Mouse (Mus musculus): ENCODE results near the gene Tmem150a. TPM values are rescaled to one million over a fixed set of nuclear protein-coding genes. Genes with fewer than 3 reads are reported as not detected.

The Tmem150a gene
- total RNA-seq, 2 experiments from 2014 or later = 7.9 to 8.7 TPM

DNA sequence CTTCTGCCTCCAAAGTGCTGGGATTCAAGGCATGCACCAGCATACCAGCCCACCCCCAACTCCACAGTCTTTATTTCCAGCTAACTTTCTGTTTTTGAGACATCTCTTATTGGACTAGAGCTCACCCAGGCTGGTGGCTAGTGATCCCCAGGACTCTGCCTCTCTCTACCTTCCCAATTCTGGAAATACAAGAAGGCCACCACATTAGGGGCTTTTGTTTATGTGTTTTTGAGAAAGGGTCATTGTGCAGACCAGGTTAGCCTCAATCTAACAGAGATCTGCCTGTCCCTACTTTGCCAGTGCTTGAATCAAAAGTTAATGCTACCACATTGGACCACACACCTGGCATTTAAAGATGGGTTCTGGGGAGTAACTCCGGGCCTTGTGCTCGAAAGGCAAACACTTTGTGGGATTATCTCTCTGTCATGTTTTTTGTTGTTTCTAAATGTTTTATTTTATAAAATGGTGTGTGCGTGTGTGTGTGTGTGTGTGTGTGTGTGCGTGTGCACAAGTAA lies 12.3 kb downstream of the Tmem150a start:
- intact Hi-C loops (cut with DNase I) = no loop called here
- DNase-seq (ENCODE audit: low spot score in 2 of 2) = no peak

DNA sequence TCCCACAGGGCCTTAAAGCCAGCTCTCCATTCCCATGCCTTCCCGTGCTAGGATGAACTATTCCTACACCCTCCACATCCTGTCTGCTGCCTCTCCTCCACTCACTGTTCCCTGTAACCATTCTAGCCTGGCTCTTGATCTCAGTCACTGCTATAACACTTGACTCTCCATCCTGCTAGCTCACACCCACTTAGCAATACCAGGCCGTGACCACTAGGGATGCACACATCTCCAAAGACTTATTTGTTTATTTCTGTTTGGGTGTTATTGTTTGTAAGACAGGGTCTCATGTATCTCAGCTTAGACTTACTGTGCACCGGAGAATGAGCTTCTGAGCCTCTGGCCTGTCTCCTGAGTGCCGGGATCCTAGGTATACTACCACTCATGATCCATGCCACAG lies 14.3 kb downstream of the Tmem150a start:
- no peak for DNase-seq (ENCODE audit: low spot score in 2 of 2)

DNA sequence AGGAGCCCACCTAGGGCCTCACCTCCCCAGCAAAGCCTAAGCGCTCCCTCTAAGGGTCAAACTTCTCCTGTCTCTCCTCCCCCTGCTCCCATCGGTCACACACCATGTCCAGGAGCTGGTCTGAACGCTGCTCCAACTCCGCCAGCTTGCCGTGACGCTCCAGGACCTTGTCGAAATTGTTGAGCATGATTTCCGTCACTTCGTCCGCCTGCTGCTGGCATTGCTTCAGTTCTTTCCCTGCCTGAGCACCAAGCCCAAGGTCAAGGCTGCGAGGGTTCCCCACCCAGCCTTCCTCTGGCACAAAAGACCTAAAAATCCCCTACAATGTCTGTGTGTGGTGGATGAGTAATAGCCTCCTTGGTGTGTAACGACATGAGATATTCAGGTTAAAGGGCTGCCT lies 14.8 kb downstream of the Tmem150a start:
- DNase-seq (ENCODE audit: low spot score in 2 of 2) = no peak
- intact Hi-C loops (cut with DNase I) = no loop called here

More for the DNA sequence above, 14.3 kb downstream of the Tmem150a start:
- intact Hi-C loops (cut with DNase I) = no loop called here

DNA sequence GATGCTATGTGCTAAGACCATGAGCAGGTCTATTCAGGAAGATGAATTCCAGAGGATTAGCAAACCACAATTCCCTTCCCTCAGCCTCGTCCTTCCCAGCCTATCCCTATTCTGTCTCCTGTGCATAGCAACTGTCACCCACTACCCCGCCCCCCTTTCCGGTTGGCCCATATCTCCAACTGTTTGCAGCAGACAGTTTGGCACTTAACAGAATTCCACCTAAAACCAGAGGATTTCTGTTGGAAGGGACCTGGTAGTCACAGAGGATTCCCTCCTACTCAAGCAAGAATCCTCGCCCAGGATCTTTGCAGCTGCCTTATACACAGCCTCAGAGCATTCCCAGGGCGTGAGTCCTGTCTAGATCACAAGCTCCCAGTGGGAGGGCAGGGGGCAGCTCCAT lies 15.9 kb downstream of the Tmem150a start:
- intact Hi-C loops (cut with DNase I) = no loop called here
- DNase-seq (ENCODE audit: low spot score in 2 of 2) = peak in 1 of 2 experiments; percentile 83

DNA sequence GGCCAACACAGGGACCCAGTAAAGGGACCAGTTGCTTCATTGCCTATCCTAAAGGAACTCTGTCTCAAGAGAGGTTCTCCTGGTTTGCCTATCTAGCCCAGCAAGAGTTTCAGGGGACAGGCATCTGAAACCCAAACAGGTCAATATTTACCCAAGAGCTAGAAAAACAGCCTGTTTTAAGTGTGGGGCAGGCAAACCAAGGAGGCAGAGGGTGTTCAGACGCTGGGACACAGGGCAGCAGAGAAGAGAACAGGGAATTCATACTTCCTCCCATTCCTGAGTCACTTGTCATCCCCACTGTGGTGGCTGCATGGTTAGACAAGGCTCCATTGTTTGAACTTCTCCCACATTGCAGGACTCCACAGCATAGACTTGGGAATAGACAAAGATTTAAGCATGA lies 16.3 kb downstream of the Tmem150a start:
- no peak for DNase-seq (ENCODE audit: low spot score in 2 of 2)
- intact Hi-C loops (cut with DNase I) = no loop called here

DNA sequence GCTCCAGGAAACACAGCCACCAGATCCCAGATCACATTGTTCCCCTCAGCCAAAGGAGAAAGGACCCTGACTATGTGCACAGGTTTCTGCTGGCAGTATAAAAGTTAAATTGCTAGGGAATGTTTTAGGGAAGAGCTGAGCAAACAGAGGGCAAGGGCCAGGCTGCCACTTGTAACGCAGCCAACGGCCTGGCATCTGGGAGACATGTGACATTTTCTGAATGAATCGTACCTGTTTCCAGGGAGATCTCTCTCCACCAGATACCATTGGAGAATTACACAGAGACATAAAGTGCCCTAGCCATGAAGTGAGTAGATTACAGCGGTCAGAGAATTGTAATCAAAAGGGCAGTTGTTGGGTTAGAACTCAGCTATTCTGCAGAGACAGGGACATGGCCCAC lies 17.9 kb downstream of the Tmem150a start:
- intact Hi-C loops (cut with DNase I) = no loop called here
- DNase-seq (ENCODE audit: low spot score in 2 of 2) = no peak

DNA sequence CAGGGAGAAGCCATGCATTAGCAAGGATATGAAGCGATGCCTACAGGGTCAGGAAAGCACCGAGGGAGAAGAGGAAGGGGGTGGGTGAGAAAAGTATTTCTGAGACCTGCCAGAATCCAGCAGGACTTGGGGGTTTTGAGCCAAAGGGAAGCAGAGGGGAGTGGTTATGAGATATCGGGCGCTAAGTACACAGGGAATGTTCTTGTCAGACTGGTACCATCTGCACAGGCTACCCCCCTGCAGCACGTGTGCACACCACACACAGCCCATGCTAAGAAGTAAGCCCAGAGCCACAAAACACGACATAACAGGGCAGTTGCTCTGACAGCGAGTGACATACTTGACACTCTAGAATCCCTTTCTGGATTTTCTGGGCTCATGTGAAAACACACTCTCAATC lies 19.0 kb downstream of the Tmem150a start:
- intact Hi-C loops (cut with DNase I) = no loop called here
- no peak for DNase-seq (ENCODE audit: low spot score in 2 of 2)

DNA sequence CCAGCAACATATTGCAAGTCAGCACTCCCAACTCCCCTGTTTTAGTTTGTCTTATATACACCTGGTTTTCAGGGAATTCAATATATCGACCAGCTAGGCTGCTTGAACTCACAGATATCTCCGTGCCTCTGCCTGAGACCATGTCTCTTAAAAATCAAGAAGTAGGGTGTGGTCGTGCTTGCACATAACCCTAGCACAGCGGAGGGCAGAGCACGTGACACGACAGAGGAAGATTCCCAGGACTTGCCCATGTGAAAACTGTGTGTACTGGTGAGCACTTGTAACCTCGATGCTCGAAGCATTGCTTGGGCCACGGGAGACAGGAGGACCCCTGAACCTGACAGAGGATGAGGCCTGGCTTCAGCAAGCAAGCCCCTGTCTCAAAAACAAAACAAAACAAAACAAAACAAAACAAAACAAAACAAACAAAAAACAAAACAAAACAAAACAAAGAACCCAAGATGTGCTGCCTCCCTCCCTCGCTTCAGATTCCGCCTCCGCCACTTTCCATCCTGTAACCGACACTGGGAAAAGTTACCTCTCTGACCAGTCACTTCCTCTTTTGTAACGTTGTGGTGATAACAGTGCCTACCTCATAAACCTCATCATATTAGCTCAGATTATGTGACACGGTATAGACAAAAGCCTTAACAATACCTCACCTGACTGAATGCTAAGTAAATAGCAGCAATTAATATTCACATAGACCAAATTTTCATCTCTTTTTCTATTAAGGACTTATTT lies 19.7 kb downstream of the Tmem150a start:
- no peak for DNase-seq (ENCODE audit: low spot score in 2 of 2)
- intact Hi-C loops (cut with DNase I) = no loop called here

DNA sequence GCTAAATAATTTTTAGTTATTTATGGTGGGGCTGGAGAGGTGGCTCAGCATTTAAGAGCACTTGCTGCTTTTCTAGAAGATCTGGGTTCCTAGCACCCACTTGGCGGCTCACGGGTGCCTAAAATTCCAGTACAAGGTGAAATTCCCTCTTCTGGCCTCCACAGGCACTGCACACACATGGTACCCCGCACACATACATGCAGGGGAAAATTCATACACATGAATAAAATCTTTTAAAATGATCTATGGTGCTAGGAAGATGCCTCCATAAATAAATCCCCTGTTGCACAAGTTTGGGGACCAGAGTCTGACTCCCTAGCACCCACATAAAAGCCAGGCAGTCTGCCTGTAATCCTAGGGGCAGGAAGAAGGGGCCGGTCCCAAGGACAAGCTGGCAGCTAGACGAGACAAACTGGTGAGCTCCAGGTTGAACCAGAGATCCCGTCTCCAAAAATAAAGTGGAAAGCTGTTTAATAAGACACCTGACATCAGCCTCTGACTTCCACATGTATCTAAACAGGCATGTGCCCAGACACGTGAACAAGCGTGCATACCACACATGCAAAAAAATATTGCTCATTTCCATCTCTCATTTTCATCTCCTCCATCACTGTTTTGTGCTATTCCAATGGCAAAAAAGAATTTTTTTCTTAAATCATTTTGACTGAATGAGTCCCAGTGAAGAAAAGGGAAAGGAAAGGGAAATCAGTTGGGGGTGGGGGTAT lies 23.4 kb downstream of the Tmem150a start:
- DNase-seq (ENCODE audit: low spot score in 2 of 2) = no peak
- intact Hi-C loops (cut with DNase I) = no loop called here

DNA sequence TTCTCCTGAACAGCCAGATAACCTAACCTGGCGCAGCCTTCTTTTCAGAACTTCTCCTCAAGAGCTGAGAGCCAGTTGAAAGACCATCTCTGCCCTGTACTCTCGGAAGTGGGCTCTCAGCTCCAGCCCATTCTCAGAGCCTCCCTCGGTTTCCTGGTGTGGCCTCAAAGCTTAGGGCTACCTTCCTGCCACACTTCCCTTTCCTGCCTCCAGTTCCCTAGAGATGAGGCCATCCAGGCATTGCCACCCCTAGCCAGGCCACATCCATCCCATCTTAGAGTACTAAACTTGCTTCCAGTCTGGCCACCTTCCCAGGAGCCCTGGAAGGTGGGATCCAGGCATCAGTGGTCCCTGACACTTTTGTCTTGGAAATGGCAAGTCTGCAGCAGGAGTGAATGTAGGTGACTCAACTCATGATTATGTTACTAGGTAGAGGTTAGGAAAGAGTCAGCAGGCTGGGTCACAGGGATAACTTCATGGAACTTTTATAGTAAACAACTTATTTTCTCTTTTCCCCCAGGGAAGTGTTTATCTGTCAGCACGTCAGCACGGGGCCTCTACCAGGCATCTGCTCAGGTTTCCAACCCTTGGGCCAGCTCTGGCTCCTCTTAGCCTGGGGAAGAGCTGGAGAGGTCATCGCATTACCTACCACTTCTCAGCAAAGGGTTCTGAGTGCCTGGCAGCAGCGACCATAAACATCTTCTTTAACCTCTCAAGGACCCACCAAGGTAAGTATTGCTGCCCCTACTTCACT lies 24.3 kb downstream of the Tmem150a start:
- no peak for DNase-seq (ENCODE audit: low spot score in 2 of 2)
- intact Hi-C loops (cut with DNase I) = no loop called here

DNA sequence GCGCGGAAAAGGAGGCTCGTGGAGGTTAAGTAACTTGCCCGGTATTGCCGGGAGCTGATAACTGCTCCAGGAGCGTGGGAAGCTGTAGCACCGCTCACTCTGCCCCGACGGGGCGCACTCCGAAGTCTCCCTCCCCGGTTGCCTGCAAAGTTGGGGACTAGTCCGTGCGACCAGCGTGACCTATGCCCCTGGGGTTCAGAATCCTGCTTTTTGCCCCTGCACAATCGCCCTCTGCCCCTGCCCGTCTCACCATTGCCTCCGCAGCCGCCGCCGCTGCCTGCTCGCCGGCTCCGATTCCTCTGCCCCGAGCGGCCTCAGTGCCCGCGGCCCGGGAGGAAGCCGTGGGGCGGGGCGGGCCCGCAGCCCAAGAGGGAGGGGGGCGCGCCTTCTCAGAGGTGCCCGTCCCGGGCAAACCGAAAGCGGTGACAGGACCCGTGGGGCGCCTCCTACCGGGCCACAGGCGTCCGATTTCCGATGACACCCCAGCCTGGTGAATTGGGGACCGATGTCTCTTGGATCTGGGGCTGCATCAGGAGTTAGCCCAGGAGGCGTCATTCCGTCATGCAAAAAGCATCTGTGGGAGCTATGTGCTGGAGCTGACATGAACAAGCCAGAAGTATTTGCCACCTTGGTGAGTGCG lies 25.0 kb downstream of the Tmem150a start, which contains the start of gene Vamp5:
Gene Vamp5, minus strand, starts transcription at position 338 of the 640 bp plus-strand sequence.
- no peak for DNase-seq (ENCODE audit: low spot score in 2 of 2)
- intact Hi-C loops (cut with DNase I) = no loop called here

DNA sequence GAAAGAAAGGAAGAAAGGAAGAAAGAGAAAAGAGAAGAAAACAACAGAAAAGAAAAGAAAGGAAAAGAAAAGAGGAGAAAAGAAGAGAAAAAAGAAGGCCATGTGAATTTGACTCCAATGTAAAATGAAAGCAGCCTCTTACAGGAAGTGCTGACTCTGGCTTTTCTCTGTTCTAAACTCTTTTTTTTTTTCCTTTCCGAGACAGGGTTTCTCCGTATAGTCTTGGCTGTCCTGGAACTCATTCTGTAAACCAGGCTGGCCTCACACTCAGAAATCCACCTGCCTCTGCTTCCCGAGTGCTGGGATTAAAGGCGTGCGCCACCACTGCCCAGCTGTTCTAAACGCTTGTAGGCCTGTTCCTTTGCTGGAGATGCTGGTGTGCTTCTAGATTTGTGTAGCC lies 27.2 kb downstream of the Tmem150a start:
- no peak for DNase-seq (ENCODE audit: low spot score in 2 of 2)
- intact Hi-C loops (cut with DNase I) = no loop called here

DNA sequence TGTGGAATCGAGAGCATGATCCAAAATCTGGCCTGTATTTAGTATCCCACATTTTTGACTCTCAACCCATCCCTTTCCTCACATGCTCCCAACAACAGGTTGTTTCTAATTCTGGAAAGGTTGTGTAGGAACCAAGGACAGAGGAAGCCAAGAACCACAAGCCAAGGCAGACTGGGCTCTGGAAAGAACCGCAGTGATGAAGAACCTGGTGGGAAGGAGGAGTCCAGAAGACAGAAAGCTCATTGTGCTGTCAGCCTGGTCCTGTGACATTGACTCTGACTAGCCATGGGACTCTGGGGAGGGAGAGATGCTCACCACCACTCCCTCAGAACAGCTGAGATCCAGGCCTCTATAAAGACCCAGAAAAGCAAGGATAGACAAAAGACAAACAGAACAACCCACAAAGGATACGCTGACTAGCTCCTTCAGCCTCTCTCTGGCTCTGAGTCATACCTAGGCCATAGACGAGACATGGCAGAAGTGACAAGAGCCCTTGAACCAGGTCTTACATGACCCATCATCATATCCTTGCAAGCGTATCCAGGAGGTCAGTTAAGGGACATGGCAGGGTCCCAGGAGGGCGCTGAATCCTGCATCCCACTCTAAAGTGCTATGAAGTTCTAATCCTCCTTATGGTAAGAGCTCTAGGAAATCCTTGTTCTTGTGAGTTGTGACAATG lies 28.0 kb downstream of the Tmem150a start:
- no peak for DNase-seq (ENCODE audit: low spot score in 2 of 2)
- intact Hi-C loops (cut with DNase I) = no loop called here

DNA sequence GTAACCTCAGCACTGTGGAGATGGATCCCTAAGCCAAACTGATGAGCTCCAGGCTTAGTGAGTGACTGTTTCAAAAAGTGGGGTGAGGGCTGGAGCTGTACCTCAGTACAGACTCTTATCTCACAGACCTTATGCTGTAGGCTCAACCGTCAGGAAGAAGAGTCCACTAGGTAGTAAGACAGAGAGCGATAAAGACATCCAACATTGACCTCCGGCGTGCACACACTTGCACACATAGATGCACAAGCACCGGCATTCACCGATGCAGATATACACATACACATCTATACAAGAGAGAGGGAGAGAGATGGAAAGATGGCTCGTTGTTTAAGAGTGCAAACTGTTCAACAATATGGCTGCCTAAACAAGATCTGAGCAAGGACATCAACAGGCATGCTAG lies 28.7 kb downstream of the Tmem150a start:
- intact Hi-C loops (cut with DNase I) = no loop called here
- DNase-seq (ENCODE audit: low spot score in 2 of 2) = no peak

DNA sequence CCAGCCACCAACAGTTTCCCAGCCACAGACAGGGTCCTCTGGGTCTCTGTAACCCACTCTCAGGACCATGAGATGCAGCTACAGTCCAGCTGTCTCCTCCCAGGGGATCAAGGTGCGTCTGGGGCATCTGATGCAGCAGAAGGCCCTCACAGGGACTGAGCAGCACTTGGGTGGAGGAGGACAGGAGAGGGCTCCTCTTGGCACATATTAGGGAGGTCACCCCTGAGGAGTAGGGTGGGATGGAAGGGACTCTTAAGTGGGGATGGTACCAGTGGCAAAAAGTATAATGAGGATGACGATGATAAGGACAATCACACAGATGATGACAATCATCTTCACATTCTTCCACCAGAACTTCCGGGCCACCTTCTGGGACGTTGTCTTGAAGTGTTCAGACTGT lies 30.0 kb downstream of the Tmem150a start:
- intact Hi-C loops (cut with DNase I) = no loop called here
- DNase-seq (ENCODE audit: low spot score in 2 of 2) = no peak

DNA sequence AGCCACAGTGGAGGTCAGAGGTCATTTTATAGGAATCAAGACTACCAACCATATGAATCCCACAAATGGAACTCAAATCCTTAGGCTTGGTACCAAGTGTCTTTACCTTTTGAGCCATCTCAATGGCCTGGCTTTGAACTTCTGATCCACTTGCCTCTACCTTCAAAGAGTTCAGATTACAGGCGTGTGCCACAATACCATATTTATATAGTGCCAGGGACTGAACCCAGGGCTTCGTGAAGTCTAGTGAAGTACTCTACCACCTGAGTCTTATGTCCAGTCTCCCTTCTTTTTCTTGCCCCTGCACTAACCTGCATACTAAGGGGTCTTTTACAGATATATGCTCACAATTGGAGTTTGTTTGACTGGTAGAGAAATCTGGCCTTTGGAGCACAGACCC lies 31.3 kb downstream of the Tmem150a start:
- no peak for DNase-seq (ENCODE audit: low spot score in 2 of 2)
- intact Hi-C loops (cut with DNase I) = no loop called here

DNA sequence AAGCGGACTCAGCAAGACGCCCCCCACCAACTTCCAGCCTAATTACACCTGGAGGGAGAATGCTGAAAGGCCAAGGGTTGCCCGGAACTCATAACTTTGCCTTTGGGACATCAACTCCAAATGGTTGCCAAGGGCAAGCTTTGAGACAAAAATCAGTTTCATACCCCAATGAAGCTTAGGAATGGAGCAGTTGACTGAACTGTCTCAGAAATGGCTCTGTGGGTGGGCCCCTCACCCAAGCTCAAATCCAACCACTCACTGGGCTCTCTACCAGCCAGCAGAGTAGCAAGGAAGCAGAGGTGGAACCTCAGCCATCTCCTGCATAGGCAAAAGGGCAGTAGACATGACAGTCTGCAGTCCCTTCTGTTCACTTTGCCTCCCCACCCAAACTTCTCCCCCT lies 32.6 kb downstream of the Tmem150a start:
- intact Hi-C loops (cut with DNase I) = no loop called here
- no peak for DNase-seq (ENCODE audit: low spot score in 2 of 2)

DNA sequence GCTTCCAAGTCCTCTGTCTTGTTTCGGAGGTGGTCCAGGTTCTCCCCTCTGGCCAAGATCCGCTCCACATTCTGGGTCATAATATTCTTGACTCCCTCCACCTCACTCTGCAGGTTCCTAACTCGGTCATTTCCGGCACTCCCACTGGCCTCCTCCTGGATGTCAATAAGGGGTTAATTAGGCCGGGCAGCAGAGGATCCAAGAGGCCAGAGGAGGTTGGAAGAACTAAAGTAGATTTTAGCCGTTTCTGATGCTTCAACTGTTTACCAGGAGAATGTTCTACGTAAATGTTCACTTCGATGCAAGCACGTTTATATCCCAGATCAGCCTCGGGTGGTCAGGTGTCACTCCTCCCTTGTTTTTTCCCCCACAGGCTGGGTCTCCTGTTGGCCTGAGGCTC lies 33.0 kb downstream of the Tmem150a start:
- DNase-seq (ENCODE audit: low spot score in 2 of 2) = no peak
- intact Hi-C loops (cut with DNase I) = no loop called here

DNA sequence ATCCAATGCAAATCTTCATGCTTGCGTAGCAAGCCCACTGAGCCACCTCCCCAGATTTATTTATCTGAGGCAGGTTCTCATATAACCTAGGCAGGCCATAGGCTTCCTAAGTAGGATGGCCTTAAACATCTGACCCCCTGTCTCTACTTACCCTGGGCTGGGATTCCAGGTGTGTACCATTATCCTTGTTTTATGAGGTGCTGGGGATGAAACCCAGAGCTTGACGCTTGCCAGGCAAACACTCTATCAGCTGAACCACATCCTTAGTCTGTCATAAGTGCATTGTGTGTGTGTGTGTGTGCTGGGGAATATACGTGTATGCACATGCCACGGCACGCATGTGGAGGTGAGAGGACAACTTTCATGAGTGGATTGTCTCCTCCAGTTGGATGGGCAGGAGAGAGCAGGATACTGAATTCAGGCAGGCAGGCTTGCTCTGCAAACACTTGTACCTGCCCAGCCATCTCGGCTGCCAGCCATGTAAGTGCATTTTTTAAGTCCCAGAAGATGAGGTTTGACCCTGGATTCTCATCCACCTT lies 33.6 kb downstream of the Tmem150a start:
- no peak for DNase-seq (ENCODE audit: low spot score in 2 of 2)
- intact Hi-C loops (cut with DNase I) = no loop called here

Data from left cerebral cortex, postnatal 25 days (tissue).